Mouse (Mus musculus) kidney, postnatal 0 days (tissue): ENCODE results near the gene Lcp2. TPM values are rescaled to one million over a fixed set of nuclear protein-coding genes. Genes with fewer than 3 reads are reported as not detected.

Experiments used
- ATAC-seq: fragments of 200-750 bp; cut with Nextera tagmentation; replicated peaks from 2 replicates; pipeline ENCODE4 v1.8.0; 2017; ENCODE audit warnings: low read depth, moderate number of reproducible peaks, moderate TSS enrichment, moderate library complexity; ENCODE audit not compliant: low FRiP score
- DNase-seq: peaks from one replicate; pipeline ENCODE4 v3.0.0-alpha.2; 2016; ENCODE audit warnings: low spot score
- H3K27ac ChIP-seq: fragments of 300-500 bp; sonication (generic); 2 replicates; pipeline ENCODE4 v1.5.1; 2014; ENCODE audit warnings: mild to moderate bottlenecking
- H3K27me3 ChIP-seq: fragments of 300-500 bp; sonication (generic); 2 replicates; pipeline ENCODE4 v1.6.1; 2014; ENCODE audit warnings: low read length, mixed read lengths; ENCODE audit not compliant: insufficient read depth
- H3K36me3 ChIP-seq: fragments of 300-500 bp; sonication (generic); 2 replicates; pipeline ENCODE4 v1.6.1; 2014; ENCODE audit warnings: low read length, mixed read lengths; ENCODE audit not compliant: insufficient read depth
- H3K4me1 ChIP-seq: fragments of 300-500 bp; sonication (generic); replicated peaks from 2 replicates; pipeline ENCODE4 v1.6.1; 2014; ENCODE audit warnings: antibody characterized with exemption, low read length, mixed read lengths; ENCODE audit not compliant: insufficient read depth
- H3K4me2 ChIP-seq: fragments of 300-500 bp; sonication (generic); 2 replicates; pipeline ENCODE4 v1.6.1; 2014; ENCODE audit warnings: mild to moderate bottlenecking, low read length, moderate library complexity, mixed read lengths
- H3K4me3 ChIP-seq: fragments of 300-500 bp; sonication (generic); replicated peaks from 2 replicates; pipeline ENCODE4 v1.5.1; 2014; ENCODE audit warnings: low read depth, low read length
- H3K9ac ChIP-seq: fragments of 300-500 bp; sonication (generic); 2 replicates; pipeline ENCODE4 v1.6.1; 2014; ENCODE audit warnings: low read depth, low read length
- H3K9me3 ChIP-seq: fragments of 300-500 bp; sonication (generic); replicated peaks from 2 replicates; pipeline ENCODE4 v1.6.1; 2016; ENCODE audit warnings: low read length, inconsistent platforms, mixed read lengths
- CTCF ChIP-seq: IDR thresholded peaks from 2 replicates; pipeline ENCODE4 v1.5.1; 2016; ENCODE audit warnings: antibody characterized with exemption, low read depth, mild to moderate bottlenecking, moderate library complexity
- WGBS: fragments of 180-500 bp; shearing (Covaris S2); extraction: QIAGEN DNeasy Blood & Tissue Kit; methylation state at CpG from one replicate; pipeline ENCODE4 v1.1.7; 2014; 5-methylcytosine and 5-hydroxymethylcytosine counted together
- polyA plus RNA-seq: library from polyadenylated mRNA; unstranded; fragments of >200 nt; fragmentation: Nextera tagmentation; extraction: Ambion mirVana; gene quantifications from 2 replicates; pipeline ENCODE4 v1.2.1, GENCODE M21; 2015

Lcp2 gene
- polyA plus RNA-seq, 1 experiment from 2014 or later, result 1.7 TPM

DNA sequence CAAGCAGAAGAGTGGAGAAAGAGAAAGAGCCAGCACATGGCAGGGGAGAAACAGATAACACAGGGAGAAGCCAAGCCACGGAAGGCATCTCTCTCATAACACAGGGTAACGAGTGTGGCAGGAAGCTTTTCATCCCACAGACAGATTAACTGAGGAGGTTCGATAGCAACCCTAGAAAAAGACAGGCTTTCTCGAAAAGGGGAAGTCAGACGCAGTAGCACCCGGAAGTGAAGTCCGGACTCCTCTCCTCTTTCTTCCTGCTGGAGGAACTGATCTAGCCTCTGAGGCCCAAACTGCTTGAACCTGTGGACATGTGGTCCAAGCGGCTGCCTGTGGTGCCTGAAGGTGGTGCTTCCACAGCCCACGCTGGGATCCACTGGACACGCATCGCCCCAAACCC lies 38.5 kb upstream of the Lcp2 start:
- WGBS, result 90% methylated on average over 11 of the region's 11 CpGs
- H3K27ac ChIP-seq, result no peak overlapping the region

DNA sequence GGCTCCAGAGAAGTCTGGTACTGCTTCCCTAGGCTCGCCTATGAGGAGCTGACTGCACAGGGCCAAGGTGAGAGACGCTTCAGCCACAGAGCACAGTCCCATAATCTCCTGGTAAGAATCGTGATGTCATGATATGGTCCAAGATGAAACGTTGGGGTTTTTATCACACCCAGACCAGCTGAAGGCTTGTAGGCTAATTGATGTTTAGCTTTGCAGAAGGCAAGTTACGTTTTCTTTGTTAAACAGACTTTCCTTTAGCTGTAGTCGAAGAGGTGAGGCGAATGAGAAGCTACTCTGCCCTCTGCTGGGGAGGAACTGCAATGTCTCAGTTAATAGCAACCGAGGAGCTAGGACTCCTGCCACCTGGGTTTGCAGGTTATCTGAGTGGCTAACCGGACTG lies 38.0 kb upstream of the Lcp2 start:
- WGBS, result 46% methylated on average over 9 of the region's 9 CpGs
- DNase-seq (peak; percentile 75), ATAC-seq (no peak)
- H3K4me3 ChIP-seq, result no peak overlapping the region
- H3K4me1 ChIP-seq, result no peaks in the 10 kb centered on the region
- H3K27me3 ChIP-seq, result no peaks in the 10 kb centered on the region
- no peaks in the 10 kb centered on the region for H3K36me3 ChIP-seq
- H3K27ac ChIP-seq, result no peak overlapping the region
- H3K9ac ChIP-seq, result no peak overlapping the region
- H3K4me2 ChIP-seq, result no peak overlapping the region
- TF ChIP-seq CTCF, result peak; percentile 80
- no peaks in the 10 kb centered on the region for H3K9me3 ChIP-seq

More for the DNA sequence above, 38.5 kb upstream of the Lcp2 start:
- H3K4me2 ChIP-seq, result no peak overlapping the region
- TF ChIP-seq CTCF, result no peak
- ATAC-seq, result no peak
- H3K27me3 ChIP-seq, result no peaks in the 10 kb centered on the region
- no peak overlapping the region for H3K4me3 ChIP-seq
- no peaks in the 10 kb centered on the region for H3K36me3 ChIP-seq
- H3K4me1 ChIP-seq, result no peaks in the 10 kb centered on the region
- no peak overlapping the region for H3K9ac ChIP-seq
- no peaks in the 10 kb centered on the region for H3K9me3 ChIP-seq
- DNase-seq, result no peak

DNA sequence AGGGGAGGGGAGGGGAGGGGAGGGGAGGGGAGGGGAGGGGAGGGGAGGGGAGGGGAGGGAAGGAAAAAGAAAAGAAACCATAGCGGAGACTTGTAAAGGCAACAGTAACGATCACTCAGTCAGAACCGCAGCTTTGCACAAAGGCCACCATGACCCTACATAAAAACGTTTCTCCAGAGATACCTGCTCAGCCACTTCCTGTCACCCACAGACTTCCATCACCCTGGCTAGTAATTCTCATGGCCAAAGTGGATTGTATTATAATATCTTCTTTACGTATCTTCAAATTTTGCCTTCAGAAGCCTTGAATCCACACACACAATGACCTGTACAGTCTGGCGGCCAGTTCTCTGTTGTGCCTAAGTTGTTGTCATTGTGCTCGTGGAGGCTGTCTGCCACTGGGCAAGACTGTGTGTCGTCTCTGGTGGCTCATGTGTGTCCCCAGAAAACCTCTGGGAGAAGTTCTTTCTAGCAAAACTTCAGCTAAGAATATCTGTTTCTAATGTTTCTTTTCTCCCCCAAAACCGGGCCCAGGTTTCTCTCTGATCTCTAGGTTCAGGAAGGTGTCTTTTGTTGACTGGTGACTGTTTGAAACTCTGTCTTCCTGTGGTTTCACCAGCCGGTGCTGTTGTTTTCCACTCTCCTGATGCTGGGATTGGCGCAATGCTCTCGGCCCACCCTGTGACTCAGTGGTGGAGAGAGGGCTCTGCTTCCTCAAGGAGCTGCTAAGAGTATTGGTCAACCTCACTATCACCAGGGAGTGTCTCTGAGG lies 37.2 kb upstream of the Lcp2 start:
- Histone ChIP-seq H3K4me1 (no peaks in the 10 kb centered on the region), H3K36me3 (no peaks in the 10 kb centered on the region), H3K4me3 (no peak overlapping the region), H3K27ac (no peak overlapping the region), H3K9me3 (no peaks in the 10 kb centered on the region), H3K4me2 (no peak overlapping the region), H3K27me3 (no peaks in the 10 kb centered on the region), H3K9ac (no peak overlapping the region)
- DNase-seq, result no peak
- no peak for ATAC-seq
- TF ChIP-seq CTCF, result no peak
- 76% methylated on average over 12 of the region's 12 CpGs for WGBS

DNA sequence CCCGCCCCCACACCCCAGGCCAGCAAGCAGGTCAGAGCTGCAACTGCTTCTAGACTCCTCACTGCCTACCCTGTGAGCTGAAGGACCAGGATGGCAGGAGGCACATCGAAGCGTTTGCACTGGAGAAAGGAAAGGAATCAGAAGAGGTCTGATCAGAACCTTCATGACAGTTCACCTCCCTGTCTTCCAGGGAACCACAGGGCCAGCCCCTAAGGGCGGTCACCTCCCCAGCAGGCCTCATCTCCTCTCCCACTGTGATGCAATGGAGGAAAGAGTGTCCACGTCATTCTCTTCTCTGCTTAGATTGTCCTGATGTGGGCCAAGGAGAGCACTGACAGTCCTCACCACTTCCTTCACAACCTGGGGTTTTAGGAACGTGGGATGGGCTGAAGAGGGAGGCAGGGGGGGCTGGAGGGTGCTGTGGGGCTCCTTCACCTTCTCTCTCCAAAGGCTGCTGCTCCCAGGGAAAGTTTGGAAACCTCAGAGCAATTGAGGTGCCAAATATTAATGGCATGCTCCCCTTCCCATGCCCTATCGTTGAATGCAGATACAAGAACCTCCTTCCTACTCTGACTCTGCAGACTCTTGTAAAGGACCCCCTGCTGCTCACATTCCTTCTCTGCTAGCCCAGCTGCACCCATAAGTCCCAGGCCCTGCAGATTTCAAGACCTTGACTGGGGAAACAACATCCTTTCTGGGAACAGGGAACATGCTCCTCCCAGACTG lies 36.4 kb upstream of the Lcp2 start:
- DNase-seq (no peak), ATAC-seq (no peak)
- H3K9me3 ChIP-seq, result no peaks in the 10 kb centered on the region
- no peak overlapping the region for H3K4me3 ChIP-seq
- H3K9ac ChIP-seq, result no peak overlapping the region
- H3K4me1 ChIP-seq, result no peaks in the 10 kb centered on the region
- no peak for TF ChIP-seq CTCF
- 71% methylated on average over 7 of the region's 7 CpGs for WGBS
- H3K4me2 ChIP-seq, result no peak overlapping the region
- H3K27me3 ChIP-seq, result no peaks in the 10 kb centered on the region
- H3K36me3 ChIP-seq, result no peaks in the 10 kb centered on the region
- H3K27ac ChIP-seq, result no peak overlapping the region

DNA sequence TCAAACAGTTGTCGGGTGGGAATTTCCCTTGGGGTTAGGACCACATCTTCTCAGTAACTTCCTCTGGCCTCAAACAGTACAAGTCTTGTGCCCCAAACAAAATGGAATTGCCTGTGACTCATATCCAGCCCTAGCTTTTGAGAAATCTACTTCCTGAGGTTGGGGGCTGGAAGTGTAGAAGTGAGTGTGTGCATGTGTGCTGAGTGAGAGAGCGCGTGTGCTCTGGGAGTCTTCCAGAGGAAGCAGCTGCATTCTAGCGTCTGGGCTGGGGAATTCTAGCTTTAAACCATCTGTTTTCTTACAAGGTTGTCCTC lies 35.9 kb upstream of the Lcp2 start:
- Histone ChIP-seq H3K27me3 (no peaks in the 10 kb centered on the region), H3K4me1 (no peaks in the 10 kb centered on the region), H3K4me3 (no peak overlapping the region), H3K27ac (no peak overlapping the region), H3K36me3 (no peaks in the 10 kb centered on the region), H3K9ac (no peak overlapping the region), H3K9me3 (no peaks in the 10 kb centered on the region), H3K4me2 (no peak overlapping the region)
- DNase-seq, result peak; percentile 65
- 0 out of 2 replicates have a peak, but pooled peaks have one; percentile 36 for ATAC-seq
- no peak for TF ChIP-seq CTCF
- 54% methylated on average over 4 of the region's 4 CpGs for WGBS

DNA sequence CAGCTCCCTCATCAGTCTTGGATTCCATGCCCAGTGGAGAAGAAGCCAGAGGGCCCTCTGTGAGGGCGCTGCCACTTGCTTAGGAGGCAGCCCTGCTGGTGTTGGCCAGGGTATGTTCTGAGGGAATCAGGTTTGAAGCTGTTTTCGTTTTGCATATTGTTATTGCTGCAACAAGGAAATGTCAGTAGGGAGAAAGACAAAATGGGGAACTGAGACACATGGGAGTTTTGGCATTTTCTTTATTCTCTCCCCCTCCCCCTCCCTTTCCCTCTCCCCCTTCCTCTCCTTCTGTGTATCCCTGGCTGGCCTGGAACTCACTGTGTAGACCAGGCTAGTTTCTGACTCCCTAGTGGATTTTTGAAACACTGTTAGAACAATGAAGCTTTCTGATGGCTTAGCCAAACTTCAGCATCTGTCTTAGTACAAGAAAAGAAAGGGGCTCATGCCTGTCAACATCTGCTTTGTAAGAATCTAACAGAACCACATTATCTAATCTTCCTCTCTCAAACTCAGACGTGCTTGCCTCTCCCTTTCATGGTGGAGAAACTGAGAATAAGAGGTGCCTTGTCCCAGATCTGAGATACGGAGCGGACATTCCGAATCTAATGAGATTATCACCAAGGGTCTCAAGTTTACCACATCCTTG lies 34.6 kb upstream of the Lcp2 start:
- Histone ChIP-seq H3K9me3 (no peaks in the 10 kb centered on the region), H3K9ac (no peak overlapping the region), H3K4me1 (no peaks in the 10 kb centered on the region), H3K4me3 (no peak overlapping the region), H3K27ac (no peak overlapping the region), H3K27me3 (no peaks in the 10 kb centered on the region), H3K36me3 (no peaks in the 10 kb centered on the region), H3K4me2 (no peak overlapping the region)
- TF ChIP-seq CTCF, result no peak
- 85% methylated on average over 6 of the region's 6 CpGs for WGBS
- no peak for ATAC-seq
- no peak for DNase-seq
